16 mouse cellular contexts compared by ENCODE assay signal in genomic region chr17:47327969-47328368, GRCm38 (mm10). TPM values are rescaled to one million over a fixed set of nuclear protein-coding genes. Genes with fewer than 3 reads are reported as not detected.
A peak's percentile ranks its signal among the peaks of the same experiment; 100 is the strongest.
DNase-seq lines count a peak whose midpoint lies in the region; ATAC-seq and TF ChIP-seq lines count a peak whose summit lies in the region.
"Had no signal": no experiment of that assay in that cellular context is flagged by ENCODE, and none has a peak within 500 bp of the region (broad histone marks: within the 10 kb centered on the region; RNA-seq: fewer than 3 reads in every experiment).

No protein-coding gene starts in this region.

- 72% methylated on average over 7 of the region's 7 CpGs for WGBS in kidney, embryonic 15.5 days
- 88% methylated on average over 7 of the region's 7 CpGs for WGBS in thymus, adult 2 months

- 0 out of 2 replicates have a peak, but pooled peaks cover 3% of the 10 kb centered on the region for H3K4me1 ChIP-seq in kidney, embryonic 15.5 days
- H3K4me1 ChIP-seq in thymus, adult 2 months (replicated peaks; ENCODE audit: control insufficient read depth, insufficient read depth, low read length) = peaks cover 5% of the 10 kb centered on the region
- H3K4me1 ChIP-seq: neural tube, embryonic 12.5 days; stomach, embryonic 15.5 days had no signal

- H3K9ac ChIP-seq in kidney, embryonic 15.5 days = no peak overlapping the region
- H3K9ac ChIP-seq: heart, embryonic 15.5 days; liver, embryonic 15.5 days; neural tube, embryonic 12.5 days; stomach, embryonic 15.5 days had no signal

- 0 out of 2 replicates have a peak overlapping the region, but pooled peaks have one; percentile 6 for H3K27ac ChIP-seq in kidney, embryonic 15.5 days
- H3K27ac ChIP-seq in thymus, adult 2 months (ENCODE audit: control insufficient read depth, insufficient read depth, low read length) = no peak overlapping the region
- H3K27ac ChIP-seq: heart, embryonic 15.5 days; liver, embryonic 15.5 days; neural tube, embryonic 12.5 days; stomach, embryonic 15.5 days had no signal

- no peak overlapping the region for H3K4me2 ChIP-seq in kidney, embryonic 15.5 days
- H3K4me2 ChIP-seq: heart, embryonic 15.5 days; liver, embryonic 15.5 days; neural tube, embryonic 12.5 days; stomach, embryonic 15.5 days had no signal

- peak; percentile 13 for DNase-seq in CD4-positive, CD25-positive, alpha-beta regulatory T cell, adult 2 months (ENCODE audit: low read depth, low spot score)
- DNase-seq in kidney, postnatal 4 days = no peak
- no peak for DNase-seq in thymus, adult 2 months
- no peak for DNase-seq in thymus, postnatal 10 days (ENCODE audit: low spot score in 2 of 2)
- no peak for DNase-seq in cerebellum, adult 9-11 months
- DNase-seq: adrenal gland, postnatal 25 days; cerebellum, adult 8-10 months; right cerebral cortex, postnatal 14 days had no signal

- no peak for ATAC-seq in CD4-positive, CD25-positive, alpha-beta regulatory T cell, adult 4 months
- no peak for ATAC-seq in kidney, embryonic 15.5 days (replicated peaks; ENCODE audit: low FRiP score)
- no peak for ATAC-seq in inflammation-experienced regulatory T-cells, adult 6 months
- ATAC-seq: intestine, embryonic 16.5 days had no signal

- H3K9me3 ChIP-seq in kidney, embryonic 15.5 days (replicated peaks) = no peaks in the 10 kb centered on the region
- H3K9me3 ChIP-seq: heart, embryonic 15.5 days; liver, embryonic 15.5 days; neural tube, embryonic 12.5 days; stomach, embryonic 15.5 days had no signal

- TF ChIP-seq CTCF in thymus, adult 2 months (IDR thresholded peaks at IDR 0.05; ENCODE audit: borderline replicate concordance, control insufficient read depth, extremely low read depth, insufficient read depth, low read length, poor library complexity) = peak; percentile 49; the same call in 1 of the 2 replicates

- peaks cover 85% of the 10 kb centered on the region for H3K36me3 ChIP-seq in kidney, embryonic 15.5 days
- peaks cover 30% of the 10 kb centered on the region; the same call in 1 of the 2 replicates for H3K36me3 ChIP-seq in thymus, adult 2 months (ENCODE audit: control insufficient read depth, insufficient read depth, low read length)
- H3K36me3 ChIP-seq: liver, embryonic 15.5 days had no signal

- TF ChIP-seq POLR2A in thymus, adult 2 months (IDR thresholded peaks at IDR 0.05; ENCODE audit: control insufficient read depth, extremely low read depth, insufficient read depth, low read length, poor library complexity) = no peak

- no peak overlapping the region for H3K4me3 ChIP-seq in kidney, embryonic 15.5 days (replicated peaks)
- H3K4me3 ChIP-seq in thymus, adult 2 months (ENCODE audit: control insufficient read depth, insufficient read depth, low read length) = no peak overlapping the region
- H3K4me3 ChIP-seq: heart, embryonic 15.5 days; liver, embryonic 15.5 days; neural tube, embryonic 12.5 days; stomach, embryonic 15.5 days had no signal

- no peaks in the 10 kb centered on the region for H3K27me3 ChIP-seq in kidney, embryonic 15.5 days
- no peaks in the 10 kb centered on the region for H3K27me3 ChIP-seq in thymus, adult 2 months (ENCODE audit: control insufficient read depth, insufficient read depth, low read length)
- H3K27me3 ChIP-seq: heart, embryonic 15.5 days; liver, embryonic 15.5 days; neural tube, embryonic 12.5 days; stomach, embryonic 15.5 days had no signal

RNA-seq across cellular contexts. Expression of gene Mrps10, which starts 40.7 kb away (rescaled TPM):
- polyA plus RNA-seq in CD4-positive, CD25-positive, alpha-beta regulatory T cell, adult 4 months (2017; shearing (Covaris generic)) = 10 to 100 TPM; 29.1 to 37.6 TPM
- 80.3 and 83.1 TPM in 2 replicates for polyA plus RNA-seq in kidney, embryonic 15.5 days (2015; fragmentation: Nextera tagmentation; extraction: Ambion mirVana)
- polyA plus RNA-seq in thymus, adult 2 months (2012; rRNA removed) = 21.2 and 21.9 TPM in 2 replicates
- 10 to 100 TPM; 31.5 to 34.9 (median 33.0) TPM for polyA plus RNA-seq in inflammation-experienced regulatory T-cells, adult 6 months (2017; shearing (Covaris generic))

RNA-seq across cellular contexts. Expression of gene Guca1b, which starts 57.2 kb away (rescaled TPM):
- 1 to 10 TPM; 2.0 to 3.2 TPM for polyA plus RNA-seq in CD4-positive, CD25-positive, alpha-beta regulatory T cell, adult 4 months (2017; shearing (Covaris generic))
- 1.9 and 2.3 TPM in 2 replicates for polyA plus RNA-seq in kidney, embryonic 15.5 days (2015; fragmentation: Nextera tagmentation; extraction: Ambion mirVana)
- 1.6 and 3.1 TPM in 2 replicates for polyA plus RNA-seq in thymus, adult 2 months (2012; rRNA removed)
- polyA plus RNA-seq in inflammation-experienced regulatory T-cells, adult 6 months (2017; shearing (Covaris generic)) = 1 to 10 TPM in 2 of 3 experiments, under 1 TPM in 1; 0.29 to 1.8 (median 1.1) TPM
